Mouse (Mus musculus): ENCODE measurements around the gene Hps4. TPM values are rescaled to one million over a fixed set of nuclear protein-coding genes. Genes with fewer than 3 reads are reported as not detected.

Gene Hps4
- polyA plus RNA-seq, 1 experiment from 2014 or later, result 18.9 TPM

DNA sequence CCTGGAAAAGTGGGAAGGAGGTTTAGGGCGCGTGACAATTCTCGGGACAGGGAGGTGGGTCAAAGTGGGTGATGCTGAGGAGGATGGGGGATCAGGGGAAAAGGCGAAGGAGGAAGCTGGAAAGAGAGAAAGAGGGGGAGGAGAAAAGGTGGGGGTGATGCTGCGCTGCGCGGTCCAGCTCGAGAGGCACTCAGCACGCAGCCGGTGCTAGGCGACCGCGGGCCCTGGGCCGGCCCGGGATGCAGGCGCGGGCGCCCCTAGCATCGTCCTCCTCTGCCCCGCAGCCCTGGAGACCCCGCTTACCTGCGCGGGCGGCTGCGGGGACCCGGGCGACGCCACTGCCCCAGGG lies 51.5 kb downstream of the Hps4 start:
- H3K36me3 ChIP-seq (ENCODE audit: control insufficient read depth, insufficient read depth), result no peaks in the 10 kb centered on the region
- H3K27ac ChIP-seq (ENCODE audit: low read length), result no peak overlapping the region
- no peaks in the 10 kb centered on the region for H3K9me3 ChIP-seq (replicated peaks; ENCODE audit: control insufficient read depth, low read length)
- peak overlapping the region; percentile 83 for H3K4me2 ChIP-seq (ENCODE audit: low read depth, low read length)
- WGBS, result 2% methylated on average over 23 of the region's 28 CpGs
- ATAC-seq (replicated peaks; ENCODE audit: extremely low read depth, insufficient read depth, low FRiP score), result peak; percentile 30; the same call in 1 of the 2 replicates
- H3K4me3 ChIP-seq (ENCODE audit: low read length), result peak overlapping the region; percentile 62
- peaks cover 6% of the 10 kb centered on the region; the same call in 1 of the 2 replicates for H3K4me1 ChIP-seq (ENCODE audit: control insufficient read depth, insufficient read depth, low read length)
- H3K27me3 ChIP-seq (ENCODE audit: control insufficient read depth, insufficient read depth, low read length), result peaks cover 57% of the 10 kb centered on the region
- H3K9ac ChIP-seq (ENCODE audit: low read length), result peak overlapping the region; percentile 63

DNA sequence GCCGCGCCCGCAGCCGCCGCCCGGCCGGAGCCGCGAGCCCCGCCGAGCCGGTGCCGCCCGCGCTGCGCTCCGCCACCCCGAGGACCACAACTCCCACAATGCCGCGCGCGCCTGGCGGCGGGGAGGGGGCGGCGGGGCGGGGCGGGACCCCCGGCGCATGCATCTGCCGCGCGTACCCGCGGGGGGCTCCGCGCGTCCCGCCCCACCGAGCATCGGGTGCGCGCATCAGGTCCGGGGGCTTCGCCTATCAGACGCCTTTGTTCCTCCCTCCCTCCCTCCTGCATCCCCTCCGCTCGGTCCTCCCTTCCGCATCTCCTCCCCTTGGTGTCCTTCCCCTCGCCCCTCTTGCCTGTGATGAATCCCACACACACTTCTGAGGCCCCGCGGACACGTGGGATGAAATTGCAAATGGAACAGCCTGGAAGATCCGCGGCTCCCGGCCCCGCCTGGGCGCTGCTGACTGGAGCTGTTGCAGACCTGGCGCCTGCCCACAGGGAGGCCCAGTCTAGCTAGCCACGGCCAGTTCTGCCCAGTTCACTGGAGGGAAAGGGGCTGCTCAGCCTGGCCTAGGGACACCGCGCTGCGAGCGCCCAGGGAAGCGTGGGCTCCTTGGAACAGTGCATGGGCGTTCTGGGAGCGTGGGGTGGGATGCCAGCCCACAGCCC lies 52.0 kb downstream of the Hps4 start, which contains the start of gene Asphd2:
Gene Asphd2 (minus strand): TSS at position 88 of the 665 bp plus-strand sequence.
- H3K27ac ChIP-seq (ENCODE audit: low read length), result no peak within 1 kb of the TSS
- peak within 1 kb of the TSS; percentile 83 for H3K4me2 ChIP-seq (ENCODE audit: low read depth, low read length)
- H3K27me3 ChIP-seq (ENCODE audit: control insufficient read depth, insufficient read depth, low read length), result peaks cover 52% of the 10 kb centered on the region
- 5% methylated on average over 28 of the region's 67 CpGs for WGBS
- peaks cover 6% of the 10 kb centered on the region; the same call in 1 of the 2 replicates for H3K4me1 ChIP-seq (ENCODE audit: control insufficient read depth, insufficient read depth, low read length)
- no peaks in the 10 kb centered on the region for H3K36me3 ChIP-seq (ENCODE audit: control insufficient read depth, insufficient read depth)
- peak within 1 kb of the TSS; percentile 62 for H3K4me3 ChIP-seq (ENCODE audit: low read length)
- peak within 1 kb of the TSS; percentile 63 for H3K9ac ChIP-seq (ENCODE audit: low read length)
- ATAC-seq (replicated peaks; ENCODE audit: extremely low read depth, insufficient read depth, low FRiP score), result peak; percentile 46
- H3K9me3 ChIP-seq (replicated peaks; ENCODE audit: control insufficient read depth, low read length), result no peaks in the 10 kb centered on the region

DNA sequence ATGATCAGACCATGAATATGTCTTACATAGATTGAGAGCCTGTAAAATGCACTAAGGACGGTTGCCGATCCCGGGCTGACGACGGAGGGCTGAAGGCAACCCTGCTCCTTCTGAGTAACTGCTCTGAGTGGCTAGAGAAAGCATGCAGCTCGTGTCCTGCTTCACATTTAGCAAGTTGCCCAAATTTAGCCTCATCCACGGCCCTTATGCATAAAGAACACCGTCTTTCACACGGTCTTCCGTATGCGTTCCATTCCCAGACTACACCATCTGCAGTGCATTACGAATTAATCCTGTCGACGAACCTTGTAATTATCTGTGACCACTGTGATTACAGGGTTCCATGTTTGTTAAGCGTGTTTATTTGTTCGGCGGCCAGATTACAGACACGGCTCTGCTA lies 53.2 kb downstream of the Hps4 start:
- Histone ChIP-seq H3K4me1 (ENCODE audit: control insufficient read depth, insufficient read depth, low read length) (peaks cover 6% of the 10 kb centered on the region; the same call in 1 of the 2 replicates), H3K9me3 (replicated peaks; ENCODE audit: control insufficient read depth, low read length) (no peaks in the 10 kb centered on the region), H3K36me3 (ENCODE audit: control insufficient read depth, insufficient read depth) (no peaks in the 10 kb centered on the region), H3K4me2 (ENCODE audit: low read depth, low read length) (no peak overlapping the region), H3K4me3 (ENCODE audit: low read length) (no peak overlapping the region), H3K9ac (ENCODE audit: low read length) (no peak overlapping the region), H3K27ac (ENCODE audit: low read length) (no peak overlapping the region), H3K27me3 (ENCODE audit: control insufficient read depth, insufficient read depth, low read length) (peaks cover 52% of the 10 kb centered on the region)
- no peak for ATAC-seq (replicated peaks; ENCODE audit: extremely low read depth, insufficient read depth, low FRiP score)
- WGBS, result 74% methylated on average over 18 of the region's 18 CpGs

DNA sequence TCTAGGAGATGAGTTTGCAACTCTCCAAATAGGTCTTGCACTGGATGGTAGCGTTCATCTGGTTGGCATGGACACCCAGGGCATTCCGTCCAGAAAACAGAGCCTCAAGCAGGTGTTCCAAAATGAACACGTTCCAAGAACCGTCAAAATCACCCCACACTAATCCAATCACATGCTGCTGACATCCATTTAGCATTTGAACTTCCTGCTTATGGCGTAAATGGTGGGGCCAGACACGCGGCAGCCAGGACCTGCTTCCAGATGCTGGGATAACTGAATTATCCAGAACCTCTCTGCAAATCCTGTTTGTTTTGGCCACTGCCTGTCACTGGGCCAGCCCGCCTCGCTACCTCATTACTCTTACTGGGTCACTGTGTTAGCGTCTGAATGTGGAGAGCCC lies 56.4 kb downstream of the Hps4 start:
- H3K27me3 ChIP-seq (ENCODE audit: control insufficient read depth, insufficient read depth, low read length), result peaks cover 21% of the 10 kb centered on the region

DNA sequence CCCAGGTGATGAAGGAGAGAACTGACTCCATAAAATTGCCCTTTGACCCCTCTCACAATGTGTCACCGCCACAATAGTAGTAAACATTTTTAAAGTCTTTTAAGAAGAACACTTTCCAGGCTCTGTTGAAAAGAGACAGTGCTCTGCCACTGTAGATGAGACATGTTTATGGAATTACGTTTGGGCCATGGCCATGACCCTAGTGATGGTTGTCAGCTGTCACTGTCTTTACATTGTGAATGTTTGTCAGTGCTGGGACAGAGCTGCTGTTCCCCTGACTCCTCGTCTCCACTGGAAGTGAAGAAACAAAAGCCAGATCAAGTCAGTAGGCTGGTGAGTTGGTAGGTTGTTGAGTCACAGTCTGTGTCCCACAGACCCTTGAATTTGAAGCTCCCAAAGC lies 59.6 kb downstream of the Hps4 start:
- peaks cover 4% of the 10 kb centered on the region; the same call in 1 of the 2 replicates for H3K4me1 ChIP-seq (ENCODE audit: control insufficient read depth, insufficient read depth, low read length)
- no peak overlapping the region for H3K27ac ChIP-seq (ENCODE audit: low read length)
- H3K4me2 ChIP-seq (ENCODE audit: low read depth, low read length), result no peak overlapping the region
- 54% methylated on average over 3 of the region's 3 CpGs for WGBS
- H3K4me3 ChIP-seq (ENCODE audit: low read length), result no peak overlapping the region
- H3K36me3 ChIP-seq (ENCODE audit: control insufficient read depth, insufficient read depth), result no peaks in the 10 kb centered on the region
- H3K27me3 ChIP-seq (ENCODE audit: control insufficient read depth, insufficient read depth, low read length), result 0 out of 2 replicates have a peak, but pooled peaks cover 3% of the 10 kb centered on the region
- H3K9ac ChIP-seq (ENCODE audit: low read length), result no peak overlapping the region
- no peaks in the 10 kb centered on the region for H3K9me3 ChIP-seq (replicated peaks; ENCODE audit: control insufficient read depth, low read length)
- ATAC-seq (replicated peaks; ENCODE audit: extremely low read depth, insufficient read depth, low FRiP score), result no peak

More for the DNA sequence above, 56.4 kb downstream of the Hps4 start:
- Histone ChIP-seq H3K36me3 (ENCODE audit: control insufficient read depth, insufficient read depth) (no peaks in the 10 kb centered on the region), H3K27ac (ENCODE audit: low read length) (no peak overlapping the region), H3K4me2 (ENCODE audit: low read depth, low read length) (no peak overlapping the region), H3K4me1 (ENCODE audit: control insufficient read depth, insufficient read depth, low read length) (peaks cover 2% of the 10 kb centered on the region; the same call in 1 of the 2 replicates), H3K9me3 (replicated peaks; ENCODE audit: control insufficient read depth, low read length) (no peaks in the 10 kb centered on the region), H3K4me3 (ENCODE audit: low read length) (no peak overlapping the region), H3K9ac (ENCODE audit: low read length) (no peak overlapping the region)
- no peak for ATAC-seq (replicated peaks; ENCODE audit: extremely low read depth, insufficient read depth, low FRiP score)
- 57% methylated on average over 10 of the region's 10 CpGs for WGBS

DNA sequence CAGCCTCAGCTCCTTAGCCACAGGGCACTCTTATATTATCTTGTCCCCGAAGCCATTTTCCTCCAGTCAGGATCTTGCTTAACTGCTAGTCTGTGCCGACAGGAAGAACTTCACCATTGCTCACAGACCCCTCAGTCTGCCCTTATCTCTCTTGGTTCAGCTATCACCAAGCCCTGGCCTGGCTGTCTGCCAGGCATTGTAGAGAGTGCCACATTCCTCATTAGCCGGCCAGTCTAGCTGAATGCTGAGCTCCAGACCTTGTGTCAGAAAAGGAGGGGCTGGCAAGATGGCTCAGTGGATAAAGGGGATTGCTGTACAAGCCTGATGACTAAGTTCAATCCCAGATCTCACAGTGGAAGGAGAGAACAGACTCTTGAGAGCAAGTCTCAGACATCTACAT lies 63.1 kb downstream of the Hps4 start:
- Histone ChIP-seq H3K4me3 (ENCODE audit: low read length) (no peak overlapping the region), H3K4me1 (ENCODE audit: control insufficient read depth, insufficient read depth, low read length) (peaks cover 4% of the 10 kb centered on the region; the same call in 1 of the 2 replicates), H3K9me3 (replicated peaks; ENCODE audit: control insufficient read depth, low read length) (no peaks in the 10 kb centered on the region), H3K27me3 (ENCODE audit: control insufficient read depth, insufficient read depth, low read length) (peaks cover 12% of the 10 kb centered on the region), H3K4me2 (ENCODE audit: low read depth, low read length) (no peak overlapping the region), H3K36me3 (ENCODE audit: control insufficient read depth, insufficient read depth) (no peaks in the 10 kb centered on the region), H3K27ac (ENCODE audit: low read length) (no peak overlapping the region), H3K9ac (ENCODE audit: low read length) (no peak overlapping the region)
- WGBS, result 20% methylated on average over 3 of the region's 3 CpGs
- ATAC-seq (replicated peaks; ENCODE audit: extremely low read depth, insufficient read depth, low FRiP score), result no peak; the same call in 1 of the 2 replicates

DNA sequence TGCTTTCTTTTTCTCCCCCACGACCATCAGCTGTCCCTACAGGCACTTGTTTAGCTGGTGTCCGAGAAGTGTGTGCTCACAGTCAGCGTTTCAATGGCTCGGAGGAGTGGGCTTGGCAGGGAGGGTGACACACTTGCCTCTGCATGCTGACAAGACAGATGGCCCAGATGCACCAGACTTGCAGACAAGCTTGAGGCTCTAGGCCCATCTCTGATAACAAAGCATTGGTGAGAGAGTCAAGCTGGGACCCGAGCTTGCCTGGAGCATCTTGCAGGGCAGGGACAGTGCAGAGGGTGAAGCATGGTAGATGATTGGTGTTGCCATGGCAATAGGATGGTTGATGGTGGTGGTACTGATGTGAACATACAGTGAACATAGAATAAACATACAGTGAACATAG lies 66.4 kb downstream of the Hps4 start:
- no peak overlapping the region for H3K4me3 ChIP-seq (ENCODE audit: low read length)
- H3K4me2 ChIP-seq (ENCODE audit: low read depth, low read length), result no peak overlapping the region
- peaks cover 4% of the 10 kb centered on the region; the same call in 1 of the 2 replicates for H3K4me1 ChIP-seq (ENCODE audit: control insufficient read depth, insufficient read depth, low read length)
- H3K27ac ChIP-seq (ENCODE audit: low read length), result no peak overlapping the region
- H3K9me3 ChIP-seq (replicated peaks; ENCODE audit: control insufficient read depth, low read length), result peaks cover 9% of the 10 kb centered on the region; the same call in 1 of the 2 replicates
- no peak for ATAC-seq (replicated peaks; ENCODE audit: extremely low read depth, insufficient read depth, low FRiP score)
- H3K27me3 ChIP-seq (ENCODE audit: control insufficient read depth, insufficient read depth, low read length), result peaks cover 12% of the 10 kb centered on the region
- no peaks in the 10 kb centered on the region for H3K36me3 ChIP-seq (ENCODE audit: control insufficient read depth, insufficient read depth)
- WGBS, result 55% methylated on average over 5 of the region's 5 CpGs
- no peak overlapping the region for H3K9ac ChIP-seq (ENCODE audit: low read length)

DNA sequence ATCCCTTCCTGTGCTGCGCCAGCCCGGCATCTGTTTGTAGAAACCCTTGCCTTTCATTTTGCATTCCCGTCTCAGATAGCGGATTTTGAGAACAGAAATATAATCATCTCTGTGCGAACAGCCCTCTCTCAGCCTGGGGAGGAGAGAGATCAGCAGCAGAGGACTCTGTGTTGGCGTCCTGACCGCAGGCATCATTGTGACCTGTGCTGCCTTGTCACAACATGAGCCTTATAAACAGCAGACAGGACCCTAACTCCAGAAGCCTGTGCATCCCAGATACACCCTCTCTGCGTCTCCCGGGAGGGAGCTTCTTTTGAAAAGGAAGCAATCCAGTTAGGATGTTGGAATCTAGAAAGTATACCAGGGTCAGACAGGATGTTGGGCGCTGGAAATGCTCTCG lies 68.2 kb downstream of the Hps4 start:
- Histone ChIP-seq H3K4me2 (ENCODE audit: low read depth, low read length) (no peak overlapping the region), H3K4me3 (ENCODE audit: low read length) (no peak overlapping the region)

DNA sequence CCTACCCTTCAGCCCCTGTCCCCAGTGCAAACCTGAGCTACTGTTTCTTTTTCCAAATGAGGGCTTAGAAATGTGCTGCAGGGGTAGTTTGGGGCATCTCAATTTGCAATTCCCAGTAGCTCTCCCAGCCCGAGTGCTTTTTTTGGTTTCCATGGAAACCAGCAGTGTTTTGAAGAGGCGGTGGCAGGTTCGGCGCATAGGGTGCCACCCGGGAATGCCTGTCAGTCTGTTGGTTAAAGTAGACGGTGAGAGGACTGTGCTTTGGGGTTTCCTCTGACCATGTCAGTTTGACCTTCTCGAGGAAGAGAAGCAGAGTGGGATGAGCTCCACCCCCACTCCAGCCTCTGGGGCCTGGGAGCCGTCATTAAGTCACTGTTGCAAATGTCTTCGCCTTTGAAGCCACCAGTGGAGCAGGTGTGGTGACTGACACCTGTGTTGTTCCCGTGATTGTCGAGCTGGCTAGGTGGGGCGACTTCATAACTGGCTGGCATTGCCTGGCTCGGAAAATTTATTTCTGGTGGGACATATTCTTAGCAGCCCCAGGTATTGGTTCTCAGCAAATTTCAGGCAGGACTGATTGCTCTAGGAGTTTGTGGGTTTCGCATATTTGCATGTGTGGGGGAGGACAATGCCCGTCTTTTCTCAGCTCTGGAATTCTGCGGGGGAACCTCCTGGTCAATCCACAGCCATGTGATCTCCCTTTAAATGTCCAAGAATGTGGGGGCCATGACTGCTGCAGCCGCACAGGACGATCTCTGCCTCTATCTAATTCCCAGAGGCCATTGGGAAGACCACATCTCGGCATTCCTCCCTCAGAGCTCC lies 68.8 kb downstream of the Hps4 start:
- H3K4me2 ChIP-seq (ENCODE audit: low read depth, low read length), result no peak overlapping the region
- WGBS, result 13% methylated on average over 19 of the region's 19 CpGs
- no peak overlapping the region for H3K27ac ChIP-seq (ENCODE audit: low read length)

More for the DNA sequence above, 68.2 kb downstream of the Hps4 start:
- Histone ChIP-seq H3K36me3 (ENCODE audit: control insufficient read depth, insufficient read depth) (no peaks in the 10 kb centered on the region), H3K27ac (ENCODE audit: low read length) (no peak overlapping the region), H3K27me3 (ENCODE audit: control insufficient read depth, insufficient read depth, low read length) (peaks cover 12% of the 10 kb centered on the region), H3K4me1 (ENCODE audit: control insufficient read depth, insufficient read depth, low read length) (peaks cover under 1% of the 10 kb centered on the region; the same call in 1 of the 2 replicates), H3K9me3 (replicated peaks; ENCODE audit: control insufficient read depth, low read length) (peaks cover 9% of the 10 kb centered on the region; the same call in 1 of the 2 replicates), H3K9ac (ENCODE audit: low read length) (no peak overlapping the region)
- WGBS, result 43% methylated on average over 11 of the region's 11 CpGs
- no peak for ATAC-seq (replicated peaks; ENCODE audit: extremely low read depth, insufficient read depth, low FRiP score)

More for the DNA sequence above, 68.8 kb downstream of the Hps4 start:
- Histone ChIP-seq H3K9me3 (replicated peaks; ENCODE audit: control insufficient read depth, low read length) (peaks cover 9% of the 10 kb centered on the region; the same call in 1 of the 2 replicates), H3K4me3 (ENCODE audit: low read length) (no peak overlapping the region), H3K9ac (ENCODE audit: low read length) (no peak overlapping the region), H3K36me3 (ENCODE audit: control insufficient read depth, insufficient read depth) (no peaks in the 10 kb centered on the region), H3K4me1 (ENCODE audit: control insufficient read depth, insufficient read depth, low read length) (no peaks in the 10 kb centered on the region), H3K27me3 (ENCODE audit: control insufficient read depth, insufficient read depth, low read length) (peaks cover 16% of the 10 kb centered on the region)
- no peak for ATAC-seq (replicated peaks; ENCODE audit: extremely low read depth, insufficient read depth, low FRiP score)
